Mouse (Mus musculus): ENCODE measurements around the gene Oscar. TPM values are rescaled to one million over a fixed set of nuclear protein-coding genes. Genes with fewer than 3 reads are reported as not detected.
"Not testable (repeated sequence)": the region's sequence is repeated elsewhere in the genome, so short reads cannot be mapped to it uniquely, and the experiment has no call there.

The Oscar gene
- total RNA-seq, 2 experiments from 2014 or later: not detected

- ATAC-seq (replicated peaks; ENCODE audit: low FRiP score, poor library complexity, severe bottlenecking): no peak
These were observed 1.9 kb downstream of the Oscar start for GRCm38 (mm10) chr7:3614021-3614420.

GRCm38 (mm10) chr7:3611006-3611405, 5.0 kb downstream of the Oscar start:
- no peak for ATAC-seq (replicated peaks; ENCODE audit: low FRiP score, poor library complexity, severe bottlenecking)

GRCm38 (mm10) chr7:3610437-3610836, 5.5 kb downstream of the Oscar start:
- no peak for ATAC-seq (replicated peaks; ENCODE audit: low FRiP score, poor library complexity, severe bottlenecking)

- no peak for ATAC-seq (replicated peaks; ENCODE audit: low FRiP score, poor library complexity, severe bottlenecking)
These were observed 6.9 kb downstream of the Oscar start for GRCm38 (mm10) chr7:3609082-3609481.

- ATAC-seq (replicated peaks; ENCODE audit: low FRiP score, poor library complexity, severe bottlenecking): no peak
These were observed 7.3 kb downstream of the Oscar start for GRCm38 (mm10) chr7:3608668-3609067.

- ATAC-seq (replicated peaks; ENCODE audit: low FRiP score, poor library complexity, severe bottlenecking): no peak
These were observed 8.6 kb downstream of the Oscar start for GRCm38 (mm10) chr7:3607391-3607790.

- ATAC-seq (replicated peaks; ENCODE audit: low FRiP score, poor library complexity, severe bottlenecking): no peak
These were observed 9.2 kb downstream of the Oscar start for GRCm38 (mm10) chr7:3606798-3607197.

- peak; percentile 73; the same call in 1 of the 2 replicates for ATAC-seq (replicated peaks; ENCODE audit: low FRiP score, poor library complexity, severe bottlenecking)
These were observed 14.8 kb downstream of the Oscar start for GRCm38 (mm10) chr7:3601119-3601518.

GRCm38 (mm10) chr7:3597755-3598154, 18.2 kb downstream of the Oscar start:
- not testable (repeated sequence) for ATAC-seq (replicated peaks; ENCODE audit: low FRiP score, poor library complexity, severe bottlenecking)

- ATAC-seq (replicated peaks; ENCODE audit: low FRiP score, poor library complexity, severe bottlenecking): no peak
These were observed 20.8 kb downstream of the Oscar start for GRCm38 (mm10) chr7:3595146-3595545.

GRCm38 (mm10) chr7:3594686-3595085, 21.3 kb downstream of the Oscar start:
- ATAC-seq (replicated peaks; ENCODE audit: low FRiP score, poor library complexity, severe bottlenecking): no peak

- ATAC-seq (replicated peaks; ENCODE audit: low FRiP score, poor library complexity, severe bottlenecking): no peak
These were observed 22.1 kb downstream of the Oscar start for GRCm38 (mm10) chr7:3593855-3594254.

- ATAC-seq (replicated peaks; ENCODE audit: low FRiP score, poor library complexity, severe bottlenecking): no peak
These were observed 24.4 kb downstream of the Oscar start for GRCm38 (mm10) chr7:3591534-3591933.

GRCm38 (mm10) chr7:3590550-3590949, 25.4 kb downstream of the Oscar start:
- no peak for ATAC-seq (replicated peaks; ENCODE audit: low FRiP score, poor library complexity, severe bottlenecking)

GRCm38 (mm10) chr7:3587292-3587691, 28.7 kb downstream of the Oscar start:
- no peak for ATAC-seq (replicated peaks; ENCODE audit: low FRiP score, poor library complexity, severe bottlenecking)

GRCm38 (mm10) chr7:3586255-3586654, 29.7 kb downstream of the Oscar start:
- ATAC-seq (replicated peaks; ENCODE audit: low FRiP score, poor library complexity, severe bottlenecking): no peak

GRCm38 (mm10) chr7:3585763-3586162, 30.2 kb downstream of the Oscar start:
- no peak for ATAC-seq (replicated peaks; ENCODE audit: low FRiP score, poor library complexity, severe bottlenecking)

GRCm38 (mm10) chr7:3580029-3580428, 35.9 kb downstream of the Oscar start:
- no peak for ATAC-seq (replicated peaks; ENCODE audit: low FRiP score, poor library complexity, severe bottlenecking)

GRCm38 (mm10) chr7:3578952-3579546, 36.9 kb downstream of the Oscar start:
- ATAC-seq (replicated peaks; ENCODE audit: low FRiP score, poor library complexity, severe bottlenecking): no peak

GRCm38 (mm10) chr7:3578196-3578595, 37.8 kb downstream of the Oscar start:
- no peak for ATAC-seq (replicated peaks; ENCODE audit: low FRiP score, poor library complexity, severe bottlenecking)

- no peak for ATAC-seq (replicated peaks; ENCODE audit: low FRiP score, poor library complexity, severe bottlenecking)
These were observed 39.4 kb downstream of the Oscar start for GRCm38 (mm10) chr7:3576354-3577124.
